Mouse (Mus musculus) spleen, embryonic (tissue): ENCODE results near the gene Gabbr2.

Experiments
- CTCF ChIA-PET: fragments of 350-600 bp; sonication (Branson Sonifier 250); formaldehyde crosslinking; loops from one replicate; lab custom pipeline; 2022; lab: Charles Lee

The Gabbr2 gene

DNA sequence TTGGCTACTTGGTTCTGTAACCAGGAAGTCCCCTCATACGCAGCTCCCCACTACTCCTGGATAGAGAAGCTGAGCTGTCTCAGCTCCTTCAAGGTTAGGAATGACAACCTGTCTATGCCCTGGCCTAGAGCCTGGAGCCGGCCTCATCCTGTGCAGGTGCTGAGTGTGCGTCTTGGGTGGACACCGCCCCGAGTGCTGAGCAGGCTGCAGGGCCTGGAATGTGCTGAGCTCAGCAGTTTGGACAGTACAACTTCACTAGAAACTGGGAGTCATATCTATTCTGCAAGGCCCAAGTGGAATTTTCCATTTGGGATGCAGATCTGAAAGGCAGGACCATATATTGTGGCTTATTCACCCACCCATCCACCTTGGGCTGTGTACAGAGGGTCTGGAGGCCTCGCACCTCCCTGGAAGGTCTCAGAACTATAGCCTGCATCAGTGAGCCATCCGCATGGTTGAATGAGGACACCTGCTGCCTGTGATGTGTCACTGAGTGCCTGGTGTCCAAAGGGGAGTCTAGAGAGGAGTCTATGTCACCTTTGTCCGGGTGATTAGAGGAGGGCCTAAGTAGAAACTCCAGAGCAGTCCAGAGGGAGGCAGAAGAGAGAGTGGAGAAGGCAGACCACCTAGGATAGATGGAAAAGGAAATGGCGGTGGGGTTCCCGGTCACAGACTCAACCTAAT is 165.7 kb downstream of the Gabbr2 start:
- CTCF ChIA-PET, result no interaction called here

DNA sequence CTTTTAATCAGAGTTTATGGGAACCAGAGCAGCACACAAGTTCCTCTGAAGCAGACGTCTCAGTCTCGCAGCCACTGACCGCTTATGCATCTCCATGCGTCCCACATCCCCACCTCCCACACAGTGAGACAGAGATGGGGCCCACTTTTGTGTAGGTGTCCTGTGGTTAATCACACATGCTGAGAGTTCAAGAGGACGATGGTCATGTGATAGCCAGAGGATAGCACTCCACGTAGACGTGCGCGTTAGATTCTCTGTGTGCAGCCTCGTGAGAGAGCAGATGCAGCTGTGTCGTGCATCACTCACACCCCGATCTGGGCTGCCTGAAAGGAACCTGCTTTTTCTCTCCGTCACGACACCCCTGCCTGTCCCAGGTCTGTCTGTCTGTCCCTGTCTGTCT is 167.9 kb downstream of the Gabbr2 start:
- CTCF ChIA-PET, result no interaction called here

DNA sequence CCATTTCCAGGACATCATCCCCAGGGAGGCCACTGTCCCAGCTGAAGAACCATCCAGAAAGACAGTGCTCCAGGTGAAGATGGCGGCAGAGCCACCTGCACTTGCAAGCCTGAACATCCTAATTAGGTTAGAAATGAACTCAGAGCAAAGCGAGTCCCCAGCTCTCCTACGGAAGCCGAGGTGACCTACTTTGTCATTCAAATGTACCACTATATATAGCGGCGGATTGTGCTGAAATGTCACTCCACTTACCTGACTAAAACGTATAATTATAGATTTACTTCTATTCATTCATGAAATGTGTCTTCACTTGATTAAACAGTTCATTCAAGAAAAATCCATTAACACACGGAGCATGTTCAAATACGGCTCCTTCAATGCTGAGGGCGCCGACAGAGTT is 170.0 kb downstream of the Gabbr2 start:
- CTCF ChIA-PET, result no interaction called here

DNA sequence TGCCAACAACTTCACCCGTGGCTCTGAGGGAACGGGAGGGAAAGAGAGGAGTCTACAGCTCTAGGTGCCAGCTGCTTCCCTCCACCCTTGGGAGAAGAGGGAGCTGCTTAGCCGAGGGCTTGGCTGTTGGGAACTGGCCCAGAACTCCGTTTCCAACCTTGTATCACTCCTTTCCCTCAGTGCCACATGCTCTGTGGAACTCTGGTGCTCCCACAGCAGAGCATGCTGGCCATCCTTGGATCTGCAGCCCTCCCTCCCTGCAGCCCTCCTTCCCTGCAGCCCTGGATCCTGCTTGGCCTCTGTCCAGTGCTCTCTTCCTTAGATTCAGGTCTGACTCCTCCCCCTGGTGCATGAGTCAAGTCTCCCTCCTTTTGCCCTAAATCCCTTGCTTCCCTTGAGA is 176.7 kb downstream of the Gabbr2 start:
- CTCF ChIA-PET, result interaction anchor here (0.6 kb wide), 1 partner anchor 54 kb away, joined by 3 read pairs; no protein-coding TSS in a partner anchor

DNA sequence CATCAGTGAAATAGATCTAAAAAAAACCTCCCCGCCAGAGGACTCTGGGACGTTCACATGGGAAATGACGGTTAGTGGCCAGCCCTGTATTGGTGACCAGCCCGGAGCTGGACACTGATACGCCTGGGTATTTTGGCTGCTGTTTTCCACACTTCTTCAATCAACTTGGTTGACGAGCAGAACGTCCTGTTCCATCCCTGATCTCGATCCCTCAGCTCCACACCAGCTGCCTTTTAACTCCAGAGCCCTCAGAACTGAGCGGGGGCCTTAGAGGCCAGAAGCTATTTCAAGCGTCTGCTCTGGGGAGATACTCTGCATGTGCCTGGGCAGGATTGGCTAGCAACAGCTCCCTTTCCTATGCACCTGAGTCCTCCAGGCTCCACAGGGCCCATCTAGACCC is 177.4 kb downstream of the Gabbr2 start:
- CTCF ChIA-PET, result interaction anchor here (0.6 kb wide), 1 partner anchor 53 kb away, joined by 3 read pairs; no protein-coding TSS in a partner anchor

DNA sequence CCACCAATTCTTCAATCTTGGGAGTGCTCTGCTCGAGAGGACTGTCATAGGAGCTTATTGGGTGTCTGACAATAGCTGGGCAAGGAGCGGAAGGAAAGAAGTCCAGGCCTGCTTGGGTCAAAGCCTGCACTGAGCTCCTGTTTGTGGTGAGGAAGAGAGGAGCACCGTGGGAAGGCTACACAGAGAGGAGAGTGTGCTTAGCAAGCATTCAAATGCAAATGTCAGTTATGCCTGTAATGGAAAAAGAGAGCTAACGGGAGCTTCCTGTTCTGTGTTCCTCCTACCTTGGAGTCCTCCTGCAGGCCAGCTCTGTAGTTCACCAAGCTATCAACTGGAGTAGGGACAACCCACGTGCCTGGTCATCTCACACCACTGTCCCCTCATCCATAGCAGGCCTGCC is 180.5 kb downstream of the Gabbr2 start:
- CTCF ChIA-PET, result no interaction called here

DNA sequence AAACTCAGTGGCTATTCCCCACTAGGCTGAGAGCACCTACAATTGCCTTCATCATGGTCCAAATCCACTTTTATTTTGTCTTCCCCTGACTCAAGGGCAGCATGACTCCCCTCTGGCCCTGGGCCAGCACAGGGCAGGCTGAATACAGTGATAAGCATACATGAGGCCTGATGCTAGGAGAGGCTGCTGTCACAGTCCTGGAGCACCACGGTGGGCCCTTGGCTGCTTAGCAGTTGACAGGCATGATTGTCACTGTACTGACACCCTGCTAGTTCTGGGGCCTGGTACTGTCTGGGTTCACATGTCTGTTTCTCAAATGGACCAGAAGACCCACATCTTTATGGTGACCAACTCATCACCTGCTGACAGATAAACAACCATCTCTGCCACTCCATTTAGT is 184.8 kb downstream of the Gabbr2 start:
- CTCF ChIA-PET, result no interaction called here

DNA sequence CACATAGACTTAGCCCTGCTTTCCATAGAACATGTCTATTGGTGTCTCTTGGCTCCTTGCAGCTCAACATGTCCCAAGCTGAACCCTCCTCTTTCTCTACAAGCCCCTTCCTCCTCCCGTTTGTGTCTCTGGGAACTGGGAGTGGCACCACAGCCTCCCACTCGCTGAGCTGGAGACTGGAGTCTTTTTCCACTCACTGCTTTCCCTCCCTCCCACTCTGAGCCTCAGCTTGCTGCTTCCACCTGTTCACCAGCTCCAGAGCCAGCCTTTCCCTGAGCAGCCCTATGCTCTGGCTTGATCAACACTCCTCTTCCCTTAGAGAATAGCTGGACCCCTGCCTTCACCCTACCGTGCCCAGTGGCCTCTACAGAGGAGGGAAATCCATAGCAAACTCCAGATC is 185.8 kb downstream of the Gabbr2 start:
- CTCF ChIA-PET, result no interaction called here

DNA sequence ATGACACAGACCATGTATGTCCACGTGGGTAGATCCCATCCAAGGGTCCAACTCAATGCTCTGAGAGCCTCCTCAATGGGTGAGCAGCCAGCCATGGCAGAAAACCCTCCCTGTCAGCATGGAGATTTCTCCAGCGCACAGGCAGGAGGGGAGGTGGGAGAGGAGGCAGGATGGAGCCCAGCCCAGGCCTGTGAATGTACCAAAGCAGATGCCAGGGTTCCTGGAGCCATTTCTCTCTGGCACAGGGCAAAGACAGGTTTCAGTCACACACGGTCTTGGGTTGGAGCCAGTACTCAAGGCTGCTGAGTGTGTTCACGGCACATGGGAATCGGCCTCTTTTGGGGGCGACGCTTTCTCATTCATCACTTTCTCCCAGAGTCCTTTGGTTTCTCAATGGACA is 189.3 kb downstream of the Gabbr2 start:
- CTCF ChIA-PET, result no interaction called here

DNA sequence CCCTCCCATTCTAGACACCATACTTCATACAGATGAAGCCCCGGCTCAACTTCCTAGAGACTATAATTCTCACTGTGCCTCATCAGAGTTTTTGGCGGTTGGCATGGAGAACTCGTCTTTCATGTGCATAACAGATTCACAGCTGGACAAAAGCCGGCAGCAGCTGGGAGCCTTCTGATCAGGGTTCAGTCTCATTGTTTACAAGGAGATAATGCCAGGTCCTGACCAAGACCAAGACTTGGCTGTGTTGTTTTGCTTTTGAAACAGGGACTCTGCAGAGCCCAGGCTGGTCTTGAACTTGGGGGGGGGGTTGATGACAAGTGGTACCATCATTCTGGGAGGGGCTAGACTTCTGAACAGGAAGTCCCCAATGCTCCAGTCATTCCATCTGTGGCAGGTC is 191.8 kb downstream of the Gabbr2 start:
- CTCF ChIA-PET, result no interaction called here

DNA sequence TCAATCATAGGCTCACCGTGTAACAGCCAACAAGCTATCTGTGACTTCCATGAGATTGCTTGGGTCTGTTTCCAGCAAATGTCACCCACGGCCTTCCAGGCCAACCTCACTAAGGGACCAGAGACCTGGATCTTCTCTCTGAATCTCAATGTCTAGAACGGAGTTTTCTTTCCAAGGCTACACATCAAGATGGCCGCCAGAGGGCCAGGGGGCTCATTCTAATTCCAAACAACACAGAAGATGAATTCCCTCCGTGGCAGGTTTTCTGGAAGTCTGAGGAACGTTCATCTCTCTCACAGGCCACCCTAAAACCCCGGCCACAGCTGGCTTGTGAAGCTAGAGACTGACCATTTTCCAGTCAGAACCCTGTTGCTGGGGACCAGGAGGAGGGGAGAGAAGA is 196.0 kb downstream of the Gabbr2 start:
- CTCF ChIA-PET, result no interaction called here

DNA sequence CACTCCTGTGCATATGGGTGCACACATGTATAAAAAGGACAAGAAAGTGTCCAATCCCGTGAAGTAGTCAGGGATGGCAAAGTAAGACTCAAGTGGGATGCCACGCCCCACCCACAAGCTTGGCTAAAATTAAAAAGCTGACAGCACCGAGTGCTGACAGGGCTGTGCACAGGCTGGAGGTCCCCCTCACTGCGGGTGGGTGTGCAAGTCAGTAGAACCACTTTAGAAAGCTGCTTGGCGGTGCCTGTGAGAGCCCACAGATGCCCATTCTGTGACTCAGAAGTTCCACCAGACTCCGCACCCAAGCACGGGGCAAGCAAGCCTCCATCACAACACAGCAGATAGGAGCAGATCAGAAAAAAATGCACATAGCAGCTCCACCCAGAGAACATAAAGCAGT is 197.1 kb downstream of the Gabbr2 start:
- CTCF ChIA-PET, result no interaction called here

DNA sequence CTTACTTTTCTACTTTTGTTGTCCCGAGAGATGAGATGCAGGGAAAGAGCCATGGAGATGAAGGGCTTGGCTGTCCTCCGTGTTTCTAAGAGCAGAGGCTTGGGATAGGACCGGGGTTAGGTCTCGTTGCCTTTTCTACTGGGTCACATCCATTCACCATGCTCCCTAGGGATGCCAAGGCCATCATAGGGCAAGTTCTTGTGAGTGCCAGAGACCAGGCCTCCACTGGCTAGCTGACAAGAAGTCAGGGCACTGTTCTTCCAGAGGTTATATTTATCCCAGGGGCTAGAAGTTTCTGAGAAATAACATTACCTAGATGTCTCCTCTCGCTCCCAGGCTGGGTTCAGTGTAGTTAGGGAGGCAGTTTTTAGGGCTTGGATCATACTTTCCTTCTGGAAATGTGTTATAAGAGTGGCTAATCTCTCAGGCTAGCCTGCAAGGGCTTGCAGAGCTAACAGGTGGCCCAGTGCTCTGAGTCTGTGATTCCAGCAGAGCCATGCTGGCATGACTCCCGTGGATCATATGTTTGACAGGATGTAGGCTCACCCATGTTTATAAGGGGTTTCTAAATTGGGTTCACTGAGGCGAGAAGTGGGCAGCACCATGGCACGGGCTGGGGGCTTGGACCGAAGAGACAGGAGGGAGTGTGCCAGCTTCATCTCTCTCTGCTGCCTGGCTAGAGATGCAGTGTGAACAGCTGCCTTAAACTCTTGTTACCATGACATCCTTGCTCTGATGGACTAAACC is 199.2 kb downstream of the Gabbr2 start:
- CTCF ChIA-PET, result no interaction called here

DNA sequence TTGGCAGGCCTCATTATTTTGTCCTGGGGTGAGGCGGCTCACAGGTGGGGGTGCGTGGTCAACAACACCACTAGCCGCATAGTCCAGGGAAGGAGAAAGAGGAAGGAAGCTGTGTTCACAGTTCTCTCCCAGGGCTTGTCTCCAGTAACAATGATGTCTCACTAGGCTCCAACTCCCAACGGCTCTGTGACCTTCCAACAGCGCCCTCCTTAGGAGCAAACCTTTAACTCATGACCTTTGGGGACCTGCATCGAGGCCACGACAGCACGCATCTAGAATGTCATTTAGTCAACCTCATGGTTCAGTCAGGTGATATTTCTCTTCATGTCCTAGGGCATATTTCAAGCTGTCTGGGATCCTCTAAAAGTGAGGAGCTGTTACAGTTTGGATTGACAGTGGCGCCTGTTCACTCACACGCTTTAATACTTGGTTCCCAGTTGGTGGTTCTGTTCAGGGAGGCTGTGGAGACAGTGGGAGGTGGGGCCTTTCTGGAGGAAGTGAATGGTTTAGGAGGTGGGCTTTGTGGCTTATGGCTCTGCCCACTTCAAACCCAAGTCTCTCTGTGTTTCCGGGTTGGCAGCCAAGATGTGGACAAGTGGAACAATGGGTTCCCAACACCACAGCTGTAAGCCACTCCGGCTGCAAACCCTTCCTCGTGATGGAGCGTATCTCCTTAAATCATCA is 200.3 kb downstream of the Gabbr2 start:
- CTCF ChIA-PET, result interaction anchor here (0.6 kb wide), 1 partner anchor 269 kb away, joined by 3 read pairs; no protein-coding TSS in a partner anchor

DNA sequence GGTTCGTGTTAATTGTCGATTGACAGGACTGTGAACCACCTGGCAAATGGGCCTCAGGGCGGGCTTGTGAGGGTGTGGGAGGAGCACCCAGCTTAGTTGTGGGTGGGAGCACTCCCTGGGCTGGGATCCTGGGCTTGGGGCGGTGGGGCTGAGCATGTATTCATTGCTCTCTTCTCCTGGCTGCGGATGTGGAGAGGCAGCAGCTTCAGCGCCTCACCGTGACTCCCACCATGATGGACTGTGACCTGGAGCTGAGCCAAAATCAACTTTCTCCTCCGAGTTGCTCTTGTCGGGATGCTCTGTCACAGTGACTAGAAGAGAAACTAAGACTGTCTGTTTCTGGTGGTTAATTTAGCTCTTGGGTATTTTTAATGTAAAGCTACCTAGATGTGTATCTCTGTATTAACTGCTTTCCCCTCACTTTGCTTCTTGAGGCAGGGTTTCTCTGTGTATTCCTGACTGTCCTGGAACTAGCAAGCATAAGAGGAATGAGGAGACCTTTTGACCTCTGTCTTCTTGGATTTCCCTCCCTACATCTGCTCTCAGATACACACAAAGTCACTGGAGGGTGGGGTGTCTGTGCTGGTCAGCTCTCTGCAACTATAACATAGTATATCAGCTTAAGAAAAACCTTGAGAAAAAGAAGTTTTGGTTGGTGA is 200.9 kb downstream of the Gabbr2 start:
- CTCF ChIA-PET, result interaction anchor here (0.6 kb wide), 1 partner anchor 270 kb away, joined by 3 read pairs; no protein-coding TSS in a partner anchor

DNA sequence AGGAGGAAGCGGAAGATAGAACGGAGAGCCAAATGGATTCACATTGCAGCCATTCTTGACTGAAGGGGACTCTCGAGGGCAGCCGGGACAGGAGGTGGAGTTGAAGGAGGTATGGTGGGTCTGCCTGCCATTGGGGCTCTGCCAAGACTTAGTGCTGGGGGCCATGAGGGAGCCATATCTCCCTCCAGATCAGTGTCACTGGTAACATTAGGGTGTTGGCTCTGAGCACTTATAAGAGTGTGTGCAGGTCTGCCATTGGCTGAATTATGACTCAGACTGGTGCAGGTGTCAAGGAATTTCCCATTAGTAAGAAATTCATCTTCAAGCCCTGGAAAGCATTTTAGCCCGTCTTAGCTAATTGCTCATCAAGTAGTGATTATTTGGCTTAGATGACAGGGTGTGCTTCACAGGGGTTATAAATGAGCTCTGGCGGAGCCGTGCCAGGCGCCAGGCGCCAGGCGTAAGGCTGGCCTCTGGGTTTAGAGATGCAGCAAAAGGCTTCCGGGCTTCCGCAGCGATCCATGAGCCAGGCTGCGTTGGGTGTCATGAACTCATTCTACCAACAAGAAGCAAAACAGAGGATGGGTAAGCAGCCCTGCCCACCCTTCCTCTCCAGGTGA is 207.1 kb downstream of the Gabbr2 start:
- CTCF ChIA-PET, result no interaction called here

DNA sequence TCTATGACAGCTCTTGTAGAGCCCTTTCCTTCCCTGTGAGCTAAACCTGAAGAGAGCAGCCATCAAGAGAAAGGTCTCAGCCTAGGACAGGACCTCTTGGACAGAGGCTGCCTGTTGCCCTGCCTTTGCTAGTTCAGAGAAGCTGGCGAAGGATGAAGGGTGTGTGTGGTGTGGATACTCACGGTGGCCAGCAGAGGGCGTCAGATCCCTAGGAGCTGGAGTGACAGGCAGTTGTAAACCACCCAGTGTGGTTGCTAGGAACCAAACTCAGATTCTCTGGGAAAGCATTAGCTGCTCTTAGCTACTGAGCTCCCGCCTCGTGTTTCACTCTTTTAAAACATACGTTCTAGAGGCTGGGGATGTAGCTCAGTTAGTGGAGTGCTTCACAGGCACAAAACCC is 210.6 kb downstream of the Gabbr2 start:
- CTCF ChIA-PET, result no interaction called here

DNA sequence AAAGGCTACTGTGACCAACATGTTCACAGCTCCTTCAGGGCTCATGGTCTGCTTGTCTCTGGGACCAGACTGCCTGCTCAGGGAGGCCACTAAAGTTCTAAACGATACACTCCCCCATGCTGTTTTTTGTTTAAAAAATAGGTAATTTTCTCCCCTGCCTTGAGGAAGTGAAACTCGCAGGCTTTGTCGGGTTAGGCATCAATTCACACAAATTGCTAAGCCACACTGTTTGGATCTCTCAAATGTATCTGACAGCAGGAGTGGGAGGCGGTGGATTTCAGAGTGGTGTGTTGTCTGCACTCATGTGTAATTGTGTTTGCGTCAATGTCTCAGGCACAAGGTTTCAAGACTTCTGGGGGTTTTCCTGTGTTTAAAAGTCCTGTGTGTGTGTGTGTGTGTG is 215.7 kb downstream of the Gabbr2 start:
- CTCF ChIA-PET, result interaction anchor here (0.6 to 1.2 kb wide), 4 partner anchors 11 to 1821 kb away, joined by 3 to 5 read pairs (median 4); no protein-coding TSS in a partner anchor

DNA sequence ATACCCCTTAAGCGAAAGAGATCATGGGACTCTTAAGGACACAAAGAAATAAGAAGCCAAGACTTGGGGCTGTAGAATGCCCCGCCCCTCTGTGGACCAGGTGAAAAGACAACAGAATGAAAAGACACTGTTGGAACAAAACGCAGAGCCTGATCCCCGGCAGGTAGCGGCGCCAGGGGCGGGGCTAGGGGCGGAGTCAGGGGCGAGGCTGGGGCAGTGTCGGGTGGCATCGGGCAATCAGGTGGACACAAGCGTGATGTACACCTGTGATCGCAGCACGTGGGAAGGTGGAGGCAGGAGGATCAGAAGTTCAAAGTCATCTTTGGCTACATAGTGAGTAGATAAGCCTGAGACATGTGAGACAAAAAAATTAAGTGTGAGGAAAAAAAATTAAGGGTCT is 217.0 kb downstream of the Gabbr2 start:
- CTCF ChIA-PET, result no interaction called here

DNA sequence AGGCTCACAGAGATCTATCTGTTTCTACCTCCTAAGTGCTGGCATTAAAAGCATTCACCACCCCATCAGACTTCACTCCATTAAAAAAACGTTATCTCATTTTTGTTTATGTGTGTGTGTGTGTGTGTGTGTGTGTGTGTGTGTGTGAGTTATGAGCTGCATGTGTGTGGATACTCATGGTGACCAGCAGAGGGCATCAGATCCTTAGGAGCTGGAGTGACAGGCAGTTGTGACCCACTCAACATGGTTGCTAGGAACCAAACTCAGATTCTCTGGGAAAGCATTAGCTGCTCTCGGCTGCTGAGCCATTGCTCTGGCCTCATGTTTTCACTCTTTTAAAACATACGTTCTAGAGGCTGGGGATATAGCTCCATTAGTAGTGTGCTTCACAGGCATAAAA is 218.4 kb downstream of the Gabbr2 start:
- CTCF ChIA-PET, result interaction anchor here (0.6 kb wide), 1 partner anchor 14 kb away, joined by 4 read pairs; no protein-coding TSS in a partner anchor

DNA sequence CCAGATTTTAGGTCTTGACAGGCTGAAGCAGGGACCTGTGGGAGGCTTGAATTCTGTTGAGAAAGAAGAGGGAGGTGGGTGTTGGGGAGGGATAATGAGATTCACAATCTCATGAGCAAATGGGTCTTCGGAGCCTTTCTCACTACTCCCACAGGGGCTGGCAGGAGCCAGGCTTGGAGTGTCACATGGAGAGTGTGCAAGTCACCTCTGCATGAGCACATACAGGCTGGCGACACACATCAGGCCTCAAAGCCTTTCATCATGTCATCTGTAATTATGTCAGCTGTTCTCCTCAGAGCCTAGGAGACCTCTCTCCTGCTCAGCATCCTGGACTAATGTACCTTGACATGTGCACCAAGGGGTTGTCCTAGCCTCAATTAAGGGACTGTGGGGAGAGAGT is 219.1 kb downstream of the Gabbr2 start:
- CTCF ChIA-PET, result no interaction called here
